Mouse (Mus musculus) ES-E14 (cell line): ENCODE measurements around the gene Ankrd39.

Experiments used
- CHD2 ChIP-seq: IDR thresholded peaks from 2 replicates; pipeline ENCODE4 v1.6.1; 2014; ENCODE audit warnings: mild to moderate bottlenecking, low read depth, low read length, inconsistent platforms
- HCFC1 ChIP-seq: IDR thresholded peaks from 2 replicates; pipeline ENCODE4 v1.6.1; 2012; ENCODE audit warnings: low read length, inconsistent platforms, borderline replicate concordance; ENCODE audit not compliant: insufficient read depth
- MAFK ChIP-seq: IDR thresholded peaks from 2 replicates; pipeline ENCODE4 v1.6.1; 2014; ENCODE audit warnings: mild to moderate bottlenecking, low read depth, low read length, inconsistent platforms; ENCODE audit not compliant: insufficient read depth
- ZC3H11A ChIP-seq: IDR thresholded peaks from 2 replicates; pipeline ENCODE4 v1.6.1; 2012; ENCODE audit warnings: low read depth, mild to moderate bottlenecking, inconsistent platforms, low read length, borderline replicate concordance

DNA sequence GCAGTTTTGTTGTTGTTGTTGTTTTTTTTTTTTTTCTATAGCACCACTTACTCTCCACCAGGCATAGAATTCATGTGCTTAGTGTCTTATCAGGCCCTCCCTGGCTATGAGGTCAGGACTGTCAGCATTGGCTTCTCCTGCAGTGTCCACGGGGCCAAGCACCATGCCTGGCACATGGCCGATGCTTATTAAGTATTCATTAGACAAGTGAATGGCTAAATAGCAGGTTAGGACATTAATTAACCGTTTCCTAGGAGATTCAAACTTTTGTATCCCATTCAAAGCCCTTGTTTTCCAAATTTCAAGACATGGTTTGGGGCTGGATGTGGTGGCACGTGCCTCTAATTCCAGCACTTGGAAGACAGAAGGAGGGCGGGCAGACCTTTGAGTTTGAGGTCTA is 34.0 kb upstream of the Ankrd39 start:
- TF ChIP-seq HCFC1 = no peak
- no peak for TF ChIP-seq CHD2
- TF ChIP-seq MAFK = no peak
- no peak for TF ChIP-seq ZC3H11A
